Mouse (Mus musculus): ENCODE measurements around the gene Szt2.
A peak's percentile ranks its signal among the peaks of the same experiment; 100 is the strongest.

The Szt2 gene

DNA sequence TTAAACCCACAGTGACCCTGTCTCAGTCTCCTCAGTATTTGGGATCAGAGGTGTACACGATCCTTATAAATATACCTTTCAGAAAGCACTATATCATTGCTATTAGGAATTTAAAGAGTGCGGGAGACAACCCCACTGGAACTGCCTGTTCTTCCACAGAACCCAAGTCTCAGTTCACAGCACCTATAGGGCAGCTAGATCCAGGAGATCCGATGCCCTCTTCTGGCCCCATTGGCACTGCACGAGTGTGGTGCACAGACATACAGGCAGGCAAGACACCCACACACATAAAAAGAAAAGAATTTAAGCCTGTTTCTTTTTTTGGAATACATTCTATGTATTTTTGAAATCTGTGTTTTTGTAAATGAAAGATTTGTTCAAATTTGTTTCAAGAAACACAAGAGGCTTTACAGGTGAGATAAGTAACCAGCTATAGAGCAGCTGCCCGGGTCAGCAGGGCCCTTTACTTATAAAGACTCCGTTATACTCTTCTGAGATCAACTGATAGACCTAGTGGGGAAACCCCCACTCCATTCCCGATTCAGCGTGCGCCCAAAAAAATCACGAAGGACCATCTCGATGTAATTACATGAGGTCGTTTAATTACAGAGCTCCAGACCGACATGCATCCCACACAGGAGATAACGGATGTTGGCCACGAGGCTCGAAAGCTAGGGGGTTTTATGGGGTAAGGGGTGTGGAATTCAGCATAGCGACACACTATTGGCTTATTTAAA lies 50.7 kb downstream of the Szt2 start:
- no peak for DNase-seq (ENCODE audit: low spot score in 2 of 2)

DNA sequence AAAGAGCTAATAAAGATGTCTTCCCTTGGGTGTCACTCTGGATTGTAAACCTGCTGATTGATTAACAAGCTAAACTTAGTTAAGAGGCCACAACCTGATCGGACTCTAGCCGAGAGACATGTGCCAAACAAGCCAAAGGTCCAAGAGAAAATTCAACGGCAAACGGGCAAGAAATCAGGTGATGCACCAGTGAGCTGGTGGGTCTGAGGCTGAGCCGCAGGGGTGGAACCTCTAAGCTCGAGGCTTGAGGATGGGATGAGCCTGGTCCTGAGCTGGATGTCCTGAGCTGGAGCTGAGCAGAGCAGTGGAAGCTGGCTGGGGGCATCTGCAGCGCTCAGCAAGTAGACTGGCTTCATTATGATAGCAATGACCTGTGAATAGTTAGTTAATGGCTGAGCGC lies 51.6 kb downstream of the Szt2 start:
- no peak for DNase-seq (ENCODE audit: low spot score in 2 of 2)

DNA sequence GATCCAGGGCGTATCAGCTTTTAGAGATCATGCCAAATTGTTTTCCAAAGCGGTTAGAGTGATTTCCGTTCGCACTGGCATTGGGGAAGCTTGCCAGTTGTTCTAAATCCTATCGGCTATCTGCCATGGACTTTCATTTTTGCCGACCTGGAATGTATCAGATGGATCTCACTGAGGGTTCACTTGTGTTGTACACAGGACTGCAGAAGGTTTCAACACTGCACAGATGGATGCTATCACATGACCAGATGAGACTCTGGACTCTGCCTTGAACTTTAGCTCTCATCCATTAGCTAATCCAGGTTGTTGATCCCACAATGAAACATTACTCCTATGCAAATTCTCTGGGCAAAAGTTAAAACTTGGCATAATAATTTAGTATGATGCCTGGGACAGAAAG lies 52.3 kb downstream of the Szt2 start:
- DNase-seq (ENCODE audit: low spot score in 2 of 2) = no peak

DNA sequence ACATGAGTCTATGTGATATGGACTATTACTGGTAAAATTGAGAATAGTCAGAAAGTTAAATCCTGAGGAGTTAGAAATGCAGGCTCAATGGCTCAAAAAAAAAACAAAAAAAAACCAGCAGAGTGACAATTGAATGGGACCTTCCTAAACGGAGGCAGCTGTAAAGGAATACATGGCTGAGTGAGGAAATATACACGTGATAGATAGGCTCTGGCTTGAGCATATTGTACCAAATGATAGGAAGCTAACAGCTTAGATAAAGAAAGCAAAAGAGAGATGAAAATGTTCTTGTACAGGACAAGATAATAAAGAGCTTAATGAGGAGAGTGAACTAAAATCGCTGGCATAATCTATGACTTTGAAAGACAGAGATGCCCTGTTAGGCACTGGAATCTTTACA lies 54.8 kb downstream of the Szt2 start:
- no peak for DNase-seq (ENCODE audit: low spot score in 2 of 2)

DNA sequence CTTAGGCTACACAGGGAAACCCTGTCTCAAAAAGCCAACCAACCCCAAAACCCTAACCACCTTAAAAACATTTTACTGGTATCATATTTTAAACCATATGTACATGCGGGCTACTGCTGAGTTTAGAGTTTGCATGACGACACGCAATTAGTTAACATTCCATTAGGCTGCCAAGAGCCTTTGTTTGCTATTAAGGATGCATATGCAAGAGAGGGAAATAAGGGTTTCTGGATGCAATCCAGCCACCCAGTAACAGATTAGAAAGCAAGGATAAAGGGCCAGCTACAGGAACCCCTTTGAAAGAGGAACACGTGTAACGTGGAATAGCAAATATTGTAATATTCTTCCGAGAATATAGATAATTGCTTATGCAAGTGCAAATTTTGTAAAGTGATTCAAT lies 55.4 kb downstream of the Szt2 start:
- DNase-seq (ENCODE audit: low spot score in 2 of 2) = no peak

DNA sequence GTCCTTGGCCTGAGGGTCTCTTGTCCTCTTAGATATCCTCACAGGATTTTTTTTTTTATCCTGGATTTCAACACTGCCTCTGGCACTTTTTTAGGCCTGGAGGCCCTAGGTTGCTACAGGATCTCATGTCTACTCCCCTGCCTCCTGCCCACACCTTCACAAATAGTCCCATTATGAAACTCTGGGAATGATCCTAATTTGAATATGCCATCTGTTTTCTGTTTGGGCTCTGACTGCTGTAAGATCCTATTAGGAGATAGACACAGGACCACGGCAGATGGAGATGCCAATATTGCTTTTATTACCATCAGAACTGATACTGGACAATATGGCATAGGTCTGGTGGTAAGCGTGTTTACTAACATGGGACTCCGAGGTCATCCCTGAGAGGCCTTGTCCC lies 57.2 kb downstream of the Szt2 start:
- DNase-seq (ENCODE audit: low spot score in 2 of 2) = no peak

DNA sequence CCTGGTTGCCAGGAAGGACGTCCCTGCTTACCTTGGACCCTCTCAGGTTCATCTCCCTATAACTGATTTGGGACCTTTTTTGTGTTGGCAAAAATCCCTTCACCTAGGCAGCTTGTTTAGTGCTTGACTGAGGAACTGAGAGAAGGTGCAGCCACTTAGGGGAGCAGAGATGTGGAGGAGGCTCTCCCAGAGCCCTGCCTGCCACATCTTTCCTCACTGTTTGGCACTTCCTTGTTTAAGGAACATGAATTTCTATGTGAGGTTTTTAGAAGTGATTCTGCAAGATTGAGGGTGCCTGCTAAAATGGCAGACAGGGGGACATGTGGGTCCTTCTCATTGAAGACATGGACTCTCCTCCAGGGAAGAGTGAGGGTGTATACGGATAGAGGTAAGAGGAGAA lies 58.2 kb downstream of the Szt2 start:
- no peak for DNase-seq (ENCODE audit: low spot score in 2 of 2)

DNA sequence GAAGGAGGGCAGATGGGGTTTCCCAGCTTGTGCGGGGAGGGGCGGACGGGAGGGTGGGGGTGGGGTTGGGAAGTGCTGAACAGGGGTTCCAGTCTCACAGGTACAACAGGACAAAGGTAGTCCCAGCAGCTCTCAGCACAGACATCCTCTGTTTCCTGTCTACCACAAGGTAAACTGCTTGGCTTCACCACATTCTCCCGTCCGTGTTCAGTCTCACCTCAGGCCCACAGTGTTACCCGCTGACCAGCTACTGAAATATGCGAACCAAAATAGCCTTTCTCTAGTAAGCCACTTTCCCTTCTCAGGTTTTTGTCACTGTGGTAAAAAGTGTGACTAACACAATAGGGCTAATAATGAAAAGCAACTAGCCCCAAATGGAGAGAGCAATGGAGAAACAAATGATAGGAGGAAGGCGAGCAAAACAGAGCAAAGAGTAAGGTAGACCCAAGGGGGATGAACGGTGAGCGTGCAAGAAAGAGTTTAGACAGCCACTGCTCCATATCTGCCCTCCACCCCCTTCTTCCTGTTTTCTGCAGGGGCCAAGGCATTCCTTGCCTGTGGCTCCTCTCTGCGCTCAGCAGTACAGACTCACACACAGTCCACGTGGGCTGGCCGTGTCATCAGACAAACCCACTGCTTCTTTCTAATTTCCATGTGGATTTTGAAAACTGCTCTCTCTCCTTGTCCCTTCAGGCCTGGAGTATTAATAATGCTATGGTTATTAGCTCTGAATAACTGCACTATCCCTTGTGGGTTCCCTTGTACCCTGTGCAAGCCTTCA lies 61.4 kb downstream of the Szt2 start:
- no peak for DNase-seq (ENCODE audit: low spot score in 2 of 2)

DNA sequence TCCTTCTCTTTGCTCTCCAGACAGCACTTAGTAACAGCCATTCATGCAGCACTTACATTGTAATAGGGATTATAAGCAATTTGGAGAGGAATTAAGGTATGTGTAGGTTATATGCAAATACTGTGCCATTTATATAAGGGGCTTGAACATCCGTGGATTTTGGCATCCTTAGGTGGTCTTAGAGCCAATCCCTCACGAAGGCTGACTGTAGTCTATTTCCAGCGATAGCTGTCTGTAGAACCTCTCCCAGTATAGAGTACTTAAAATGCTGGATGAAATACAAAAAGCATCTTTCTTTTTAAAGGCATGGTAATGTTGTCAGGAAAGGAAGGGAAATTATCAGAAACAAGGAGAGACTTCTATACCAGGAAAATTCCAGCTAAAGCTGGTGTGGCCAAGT lies 67.6 kb downstream of the Szt2 start:
- no peak for DNase-seq (ENCODE audit: low spot score in 2 of 2)

DNA sequence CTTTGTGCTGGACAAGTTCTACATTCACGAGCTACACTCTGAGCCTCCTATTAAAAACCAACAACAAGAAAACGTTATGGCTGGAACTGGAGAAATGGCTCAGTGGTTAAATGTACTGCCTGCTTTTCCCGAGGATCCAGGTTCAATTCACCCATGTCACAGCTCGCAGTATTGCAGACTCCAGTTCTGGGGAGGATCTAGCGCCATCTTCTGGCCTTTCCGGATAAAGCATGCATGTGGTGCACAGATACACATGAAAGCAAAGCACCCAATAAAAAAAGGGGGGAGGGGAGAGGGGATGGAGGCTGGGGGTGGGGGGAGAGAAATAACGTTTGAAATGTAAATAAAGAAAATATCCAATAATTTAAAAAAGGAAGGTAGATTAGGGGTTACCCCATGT lies 72.4 kb downstream of the Szt2 start:
- peak in 1 of 2 experiments; percentile 29 for DNase-seq (ENCODE audit: low spot score in 2 of 2)

DNA sequence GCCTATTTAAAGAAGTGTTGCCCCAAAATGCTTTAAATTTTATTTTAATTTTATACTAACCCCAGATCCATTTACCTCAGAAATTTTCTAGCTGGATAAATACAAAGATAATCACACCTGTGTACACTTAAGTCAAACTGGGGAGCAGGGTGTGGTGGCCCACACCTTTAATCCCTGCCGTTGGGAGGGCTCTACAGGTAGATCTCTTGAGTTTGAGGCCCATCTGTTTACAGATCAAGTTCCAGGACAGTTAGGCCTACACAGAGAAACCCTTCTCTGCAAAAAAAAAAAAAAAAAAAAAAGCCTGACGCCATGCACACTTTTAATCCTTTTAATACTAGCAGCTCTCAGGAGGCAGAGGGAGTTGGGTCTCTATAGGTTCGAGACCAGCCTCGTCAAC lies 73.1 kb downstream of the Szt2 start:
- no peak for DNase-seq (ENCODE audit: low spot score in 2 of 2)

DNA sequence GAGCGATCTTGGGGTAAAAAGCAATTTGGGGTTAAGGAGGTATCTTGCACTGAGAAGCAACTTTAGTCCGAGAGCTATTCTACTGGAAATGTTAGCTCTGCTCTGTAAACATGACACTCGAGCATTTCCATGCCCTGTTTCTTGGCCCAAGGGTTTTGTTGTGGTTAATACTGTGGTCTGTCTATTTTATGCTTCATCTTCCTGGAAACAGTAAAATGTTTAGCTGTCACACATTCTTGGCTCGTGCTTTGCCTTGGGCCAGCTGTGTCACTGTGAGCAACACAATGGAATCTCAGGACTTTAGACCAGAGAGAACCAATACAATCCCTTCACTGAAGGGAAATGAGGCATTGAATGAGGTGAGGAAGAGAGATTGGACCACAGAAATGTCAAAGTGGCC lies 77.3 kb downstream of the Szt2 start:
- no peak for DNase-seq (ENCODE audit: low spot score in 2 of 2)

DNA sequence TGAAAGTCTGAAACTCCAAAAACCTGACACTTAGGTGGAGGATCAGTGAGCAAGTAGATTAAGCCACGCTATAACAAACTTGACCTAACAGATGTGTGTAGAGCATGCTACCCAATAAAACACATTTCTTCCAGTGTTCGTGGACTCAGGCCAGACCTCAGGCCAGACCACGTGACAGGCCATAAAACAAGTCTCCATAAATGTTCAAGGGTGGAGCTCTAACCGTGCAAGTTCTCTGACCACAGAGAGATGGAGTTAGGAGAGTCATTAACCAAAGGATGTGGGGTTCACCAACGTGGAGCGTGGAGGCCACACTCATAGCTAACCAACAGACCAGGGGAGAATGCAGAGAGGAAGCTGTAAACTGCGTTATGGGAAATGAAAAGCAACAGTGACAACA lies 82.6 kb downstream of the Szt2 start:
- no peak for DNase-seq (ENCODE audit: low spot score in 2 of 2)

DNA sequence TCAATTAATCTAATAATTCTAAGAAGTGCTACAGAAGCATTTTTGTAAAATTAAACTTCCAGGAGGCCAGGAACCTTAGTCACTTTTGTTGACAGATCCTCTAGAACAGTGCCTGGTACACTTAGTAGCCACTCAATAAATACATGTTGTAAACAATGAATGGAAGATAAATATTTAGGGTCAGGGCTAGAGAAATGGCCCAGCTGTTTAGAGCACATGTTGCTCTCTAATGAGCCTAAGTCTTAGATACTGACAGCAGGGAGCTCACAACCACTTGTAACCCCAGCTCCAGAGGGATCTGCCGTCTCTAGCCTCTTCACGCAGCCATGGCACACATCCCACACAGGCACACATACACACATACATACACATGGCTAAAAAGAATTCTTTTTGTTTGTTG lies 88.4 kb downstream of the Szt2 start:
- no peak for DNase-seq (ENCODE audit: low spot score in 2 of 2)

DNA sequence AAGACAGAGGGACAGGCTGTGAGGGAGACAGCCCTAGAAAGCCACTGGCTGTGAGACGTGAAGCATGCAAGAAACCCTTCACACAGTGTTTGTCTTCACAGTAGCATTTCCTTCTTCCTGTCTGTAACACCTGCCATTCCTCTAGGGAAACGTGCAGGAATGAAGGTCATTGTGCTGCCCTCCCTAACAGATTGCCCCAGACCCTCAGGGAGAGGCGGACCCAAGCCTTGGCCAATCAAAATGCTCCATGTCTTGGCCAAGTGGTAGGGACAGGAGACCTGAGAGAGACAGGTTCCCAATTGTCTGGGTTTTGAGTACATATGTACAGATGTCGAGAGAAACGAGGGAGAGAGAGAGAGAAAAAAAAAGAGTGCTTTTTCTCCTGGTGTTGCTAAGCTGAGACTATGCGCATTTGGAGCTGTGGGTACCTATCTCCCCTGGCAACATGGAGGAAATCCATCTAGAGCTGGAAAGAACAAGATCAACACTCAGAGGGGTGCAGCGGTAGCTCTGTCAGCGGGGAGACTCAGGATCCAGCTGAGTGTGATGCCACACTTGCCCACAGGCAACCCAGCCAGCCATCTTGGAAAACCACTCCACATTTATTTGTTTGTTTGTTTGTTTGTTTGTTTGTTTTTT lies 89.2 kb downstream of the Szt2 start:
- no peak for DNase-seq (ENCODE audit: low spot score in 2 of 2)

DNA sequence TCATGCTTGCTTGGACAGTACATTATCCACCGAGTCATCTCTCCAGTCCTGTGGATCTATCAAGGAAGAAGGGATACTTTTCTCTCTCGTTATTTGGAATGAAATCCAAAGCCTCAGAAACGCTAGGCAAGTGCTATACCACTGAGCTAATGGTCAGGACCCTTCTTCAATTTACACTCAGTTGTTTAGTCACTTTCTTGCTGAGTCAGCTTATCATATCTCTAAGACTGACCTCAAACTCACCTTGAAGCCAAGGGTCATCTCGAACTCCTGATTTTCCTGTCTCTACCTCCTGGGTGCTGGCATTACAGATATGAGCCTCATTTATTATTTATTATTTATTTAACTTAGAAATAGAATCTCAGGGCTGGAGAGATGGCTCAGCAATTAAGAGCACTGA lies 92.4 kb downstream of the Szt2 start:
- no peak for DNase-seq (ENCODE audit: low spot score in 2 of 2)

DNA sequence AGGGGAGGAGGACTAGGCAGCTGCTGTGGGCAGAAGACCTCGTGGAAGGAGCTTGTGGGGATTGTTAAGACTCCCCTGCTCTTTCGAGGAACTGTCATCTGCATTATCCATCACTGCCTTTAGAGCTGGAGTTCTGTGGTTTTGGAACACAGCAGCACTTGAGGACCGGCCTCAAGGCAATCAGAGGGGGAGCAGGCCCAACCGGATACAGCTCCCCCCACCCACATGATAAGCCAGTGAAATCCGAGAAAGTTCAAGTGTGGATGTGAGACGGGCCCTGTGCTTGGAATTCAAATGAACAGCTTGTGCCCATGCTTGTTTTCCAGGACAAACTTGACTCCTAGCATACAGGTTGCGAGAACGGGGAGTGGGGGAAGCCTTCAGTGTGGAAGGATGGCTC lies 93.8 kb downstream of the Szt2 start:
- DNase-seq (ENCODE audit: low spot score in 2 of 2) = no peak
